In genomic region chr13:52552822-52553477, GRCm38 (mm10) we compare ENCODE assay signal across 15 mouse cellular contexts. TPM values are rescaled to one million over a fixed set of nuclear protein-coding genes. Genes with fewer than 3 reads are reported as not detected.
"Had no signal": no experiment of that assay in that cellular context is flagged by ENCODE, and none has a peak within 500 bp of the region (broad histone marks: within the 10 kb centered on the region; RNA-seq: fewer than 3 reads in every experiment).

No protein-coding gene starts in this region.

- H3K9me3 ChIP-seq: kidney, embryonic 15.5 days; liver, embryonic 13.5 days; midbrain, embryonic 12.5 days had no signal

- ATAC-seq: intestine, postnatal 0 days had no signal

- H3K27ac ChIP-seq: kidney, embryonic 15.5 days; left cerebral cortex, adult 2 months; liver, embryonic 13.5 days; midbrain, embryonic 12.5 days had no signal

- DNase-seq: kidney, adult 8-10 months; kidney, postnatal 10 days; kidney, postnatal 36 days; layer of hippocampus, postnatal 36 days; liver, embryonic 13.5 days; lung, adult 2 months; lung, postnatal 14 days; lung, postnatal 4 days; thymus, adult 18-20 months; thymus, postnatal 4 days had no signal

- H3K36me3 ChIP-seq: kidney, embryonic 15.5 days; liver, embryonic 13.5 days; midbrain, embryonic 12.5 days had no signal

- H3K4me2 ChIP-seq: kidney, embryonic 15.5 days; liver, embryonic 13.5 days; midbrain, embryonic 12.5 days had no signal

- H3K4me1 ChIP-seq: kidney, embryonic 15.5 days; liver, embryonic 13.5 days; midbrain, embryonic 12.5 days had no signal

- H3K27me3 ChIP-seq: kidney, embryonic 15.5 days; liver, embryonic 13.5 days; midbrain, embryonic 12.5 days had no signal

- H3K9ac ChIP-seq: kidney, embryonic 15.5 days; liver, embryonic 13.5 days; midbrain, embryonic 12.5 days had no signal

- H3K4me3 ChIP-seq: kidney, embryonic 15.5 days; left cerebral cortex, adult 2 months; liver, embryonic 13.5 days; midbrain, embryonic 12.5 days had no signal

RNA-seq across cellular contexts. Expression of gene Diras2, which starts 21.9 kb away (rescaled TPM):
- total RNA-seq: liver, adult 2 months had no signal
